Mouse (Mus musculus): Measurements from ENCODE around the gene Ttpal. TPM values are rescaled to one million over a fixed set of nuclear protein-coding genes. Genes with fewer than 3 reads are reported as not detected.

Gene Ttpal
- polyA plus RNA-seq, 1 experiment from 2014 or later = 40.3 TPM

- no peaks in the 10 kb centered on the region for H3K4me1 ChIP-seq (ENCODE audit: control insufficient read depth, insufficient read depth, low read length)
- H3K9me3 ChIP-seq (ENCODE audit: control insufficient read depth, low read length) = no peaks in the 10 kb centered on the region
- H3K27me3 ChIP-seq (ENCODE audit: control insufficient read depth, insufficient read depth, low read length) = no peaks in the 10 kb centered on the region
- no peak for ATAC-seq (ENCODE audit: low FRiP score, low TSS enrichment)
- H3K4me2 ChIP-seq (replicated peaks; ENCODE audit: low read depth, low read length) = no peak overlapping the region
- H3K4me3 ChIP-seq (ENCODE audit: low read length) = no peak overlapping the region
- no peak overlapping the region for H3K27ac ChIP-seq (ENCODE audit: low read depth, low read length)
- WGBS = 90% methylated on average over 4 of the region's 4 CpGs
- H3K36me3 ChIP-seq (ENCODE audit: control insufficient read depth, insufficient read depth, low read length) = peaks cover 76% of the 10 kb centered on the region
- no peak overlapping the region for H3K9ac ChIP-seq (ENCODE audit: low read depth, low read length)
These were observed 29.1 kb downstream of the Ttpal start for GRCm38 (mm10) chr2:163631223-163631622.

DNA sequence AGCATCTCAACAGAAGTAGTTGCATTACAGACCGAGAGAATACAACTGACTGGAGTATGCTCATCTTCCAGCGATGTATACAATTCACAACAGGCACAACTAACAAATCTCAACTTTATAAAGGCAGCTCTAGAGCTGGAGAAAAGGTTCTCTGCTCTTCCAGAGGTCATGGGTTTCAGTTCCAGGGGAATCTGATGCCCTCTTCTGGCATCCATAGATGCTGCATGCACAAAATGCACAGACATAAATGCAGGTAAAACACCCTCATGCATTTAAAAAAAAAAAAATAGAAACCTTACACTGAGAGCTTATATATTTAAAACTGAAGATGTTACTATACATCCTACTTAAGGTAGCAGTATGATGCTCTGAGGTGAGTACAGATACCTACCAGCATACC, 29.6 kb downstream of the Ttpal start:
- H3K36me3 ChIP-seq (ENCODE audit: control insufficient read depth, insufficient read depth, low read length) = peaks cover 73% of the 10 kb centered on the region
- no peak overlapping the region for H3K27ac ChIP-seq (ENCODE audit: low read depth, low read length)
- no peak overlapping the region for H3K4me3 ChIP-seq (ENCODE audit: low read length)
- ATAC-seq (ENCODE audit: low FRiP score, low TSS enrichment) = no peak
- WGBS = 95% methylated on average over 2 of the region's 2 CpGs
- H3K27me3 ChIP-seq (ENCODE audit: control insufficient read depth, insufficient read depth, low read length) = no peaks in the 10 kb centered on the region
- H3K9ac ChIP-seq (ENCODE audit: low read depth, low read length) = no peak overlapping the region
- H3K4me1 ChIP-seq (ENCODE audit: control insufficient read depth, insufficient read depth, low read length) = no peaks in the 10 kb centered on the region
- H3K4me2 ChIP-seq (replicated peaks; ENCODE audit: low read depth, low read length) = no peak overlapping the region
- no peaks in the 10 kb centered on the region for H3K9me3 ChIP-seq (ENCODE audit: control insufficient read depth, low read length)

- no peak overlapping the region for H3K4me2 ChIP-seq (replicated peaks; ENCODE audit: low read depth, low read length)
- H3K36me3 ChIP-seq (ENCODE audit: control insufficient read depth, insufficient read depth, low read length) = peaks cover 50% of the 10 kb centered on the region
- 85% methylated on average over 2 of the region's 2 CpGs for WGBS
- no peak for ATAC-seq (ENCODE audit: low FRiP score, low TSS enrichment)
- no peak overlapping the region for H3K27ac ChIP-seq (ENCODE audit: low read depth, low read length)
- no peaks in the 10 kb centered on the region for H3K27me3 ChIP-seq (ENCODE audit: control insufficient read depth, insufficient read depth, low read length)
- H3K4me3 ChIP-seq (ENCODE audit: low read length) = no peak overlapping the region
- H3K9me3 ChIP-seq (ENCODE audit: control insufficient read depth, low read length) = no peaks in the 10 kb centered on the region
- H3K4me1 ChIP-seq (ENCODE audit: control insufficient read depth, insufficient read depth, low read length) = no peaks in the 10 kb centered on the region
- no peak overlapping the region for H3K9ac ChIP-seq (ENCODE audit: low read depth, low read length)
These were observed 32.1 kb downstream of the Ttpal start for GRCm38 (mm10) chr2:163634211-163634610.

- no peak for ATAC-seq (ENCODE audit: low FRiP score, low TSS enrichment)
- 89% methylated on average over 2 of the region's 2 CpGs for WGBS
These were observed 33.9 kb downstream of the Ttpal start for GRCm38 (mm10) chr2:163636057-163636456.

GRCm38 (mm10) chr2:163637655-163638266, 35.6 kb downstream of the Ttpal start:
- Histone ChIP-seq H3K27ac (ENCODE audit: low read depth, low read length) (no peak overlapping the region), H3K4me1 (ENCODE audit: control insufficient read depth, insufficient read depth, low read length) (0 out of 2 replicates have a peak, but pooled peaks cover 4% of the 10 kb centered on the region), H3K27me3 (ENCODE audit: control insufficient read depth, insufficient read depth, low read length) (no peaks in the 10 kb centered on the region), H3K36me3 (ENCODE audit: control insufficient read depth, insufficient read depth, low read length) (peaks cover 21% of the 10 kb centered on the region; the same call in 1 of the 2 replicates), H3K9ac (ENCODE audit: low read depth, low read length) (no peak overlapping the region), H3K4me3 (ENCODE audit: low read length) (no peak overlapping the region), H3K9me3 (ENCODE audit: control insufficient read depth, low read length) (no peaks in the 10 kb centered on the region), H3K4me2 (replicated peaks; ENCODE audit: low read depth, low read length) (no peak overlapping the region)
- ATAC-seq (ENCODE audit: low FRiP score, low TSS enrichment) = no peak
- 41% methylated on average over 5 of the region's 5 CpGs for WGBS

More at GRCm38 (mm10) chr2:163636057-163636456, 33.9 kb downstream of the Ttpal start:
- no peak overlapping the region for H3K9ac ChIP-seq (ENCODE audit: low read depth, low read length)
- H3K27me3 ChIP-seq (ENCODE audit: control insufficient read depth, insufficient read depth, low read length) = no peaks in the 10 kb centered on the region
- no peaks in the 10 kb centered on the region for H3K9me3 ChIP-seq (ENCODE audit: control insufficient read depth, low read length)
- no peak overlapping the region for H3K4me2 ChIP-seq (replicated peaks; ENCODE audit: low read depth, low read length)
- no peak overlapping the region for H3K27ac ChIP-seq (ENCODE audit: low read depth, low read length)
- H3K36me3 ChIP-seq (ENCODE audit: control insufficient read depth, insufficient read depth, low read length) = peaks cover 36% of the 10 kb centered on the region
- no peak overlapping the region for H3K4me3 ChIP-seq (ENCODE audit: low read length)
- H3K4me1 ChIP-seq (ENCODE audit: control insufficient read depth, insufficient read depth, low read length) = no peaks in the 10 kb centered on the region

- H3K36me3 ChIP-seq (ENCODE audit: control insufficient read depth, insufficient read depth, low read length) = peaks cover 12% of the 10 kb centered on the region; the same call in 1 of the 2 replicates
- no peaks in the 10 kb centered on the region for H3K9me3 ChIP-seq (ENCODE audit: control insufficient read depth, low read length)
- H3K4me2 ChIP-seq (replicated peaks; ENCODE audit: low read depth, low read length) = no peak overlapping the region
- ATAC-seq (ENCODE audit: low FRiP score, low TSS enrichment) = no peak
- H3K27ac ChIP-seq (ENCODE audit: low read depth, low read length) = no peak overlapping the region
- H3K9ac ChIP-seq (ENCODE audit: low read depth, low read length) = no peak overlapping the region
- no peaks in the 10 kb centered on the region for H3K27me3 ChIP-seq (ENCODE audit: control insufficient read depth, insufficient read depth, low read length)
- 0 out of 2 replicates have a peak, but pooled peaks cover 10% of the 10 kb centered on the region for H3K4me1 ChIP-seq (ENCODE audit: control insufficient read depth, insufficient read depth, low read length)
- no peak overlapping the region for H3K4me3 ChIP-seq (ENCODE audit: low read length)
- WGBS = 89% methylated on average over 3 of the region's 3 CpGs
These were observed 38.4 kb downstream of the Ttpal start for GRCm38 (mm10) chr2:163640493-163640892.

DNA sequence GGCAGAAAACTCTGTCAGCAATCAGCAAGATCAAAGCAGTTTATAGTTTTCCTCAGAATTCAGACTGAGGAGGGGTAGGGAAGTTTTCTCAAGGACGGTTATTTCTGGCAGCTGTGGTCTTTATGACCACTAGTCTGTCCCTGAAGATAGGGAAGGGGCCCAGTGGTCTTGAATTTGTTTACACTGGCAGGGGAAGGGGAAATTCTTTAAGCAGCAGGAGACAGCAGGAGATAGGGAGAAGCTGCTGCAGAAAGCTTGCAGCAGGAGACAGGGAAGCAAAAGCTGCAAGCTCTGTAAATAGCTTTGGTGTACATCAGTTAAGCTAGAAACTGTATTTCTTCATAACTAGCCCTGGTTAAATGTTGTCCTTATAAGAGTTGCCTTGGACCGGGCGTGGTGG, 39.6 kb downstream of the Ttpal start:
- Histone ChIP-seq H3K9me3 (ENCODE audit: control insufficient read depth, low read length) (no peaks in the 10 kb centered on the region), H3K27ac (ENCODE audit: low read depth, low read length) (no peak overlapping the region; the same call in 1 of the 2 replicates), H3K4me3 (ENCODE audit: low read length) (no peak overlapping the region), H3K4me2 (replicated peaks; ENCODE audit: low read depth, low read length) (no peak overlapping the region), H3K36me3 (ENCODE audit: control insufficient read depth, insufficient read depth, low read length) (peaks cover 4% of the 10 kb centered on the region; the same call in 1 of the 2 replicates), H3K27me3 (ENCODE audit: control insufficient read depth, insufficient read depth, low read length) (no peaks in the 10 kb centered on the region), H3K4me1 (ENCODE audit: control insufficient read depth, insufficient read depth, low read length) (0 out of 2 replicates have a peak, but pooled peaks cover 10% of the 10 kb centered on the region), H3K9ac (ENCODE audit: low read depth, low read length) (peak overlapping the region; percentile 18; the same call in 1 of the 2 replicates)
- WGBS = 45% methylated on average over 3 of the region's 3 CpGs
- no peak for ATAC-seq (ENCODE audit: low FRiP score, low TSS enrichment)

DNA sequence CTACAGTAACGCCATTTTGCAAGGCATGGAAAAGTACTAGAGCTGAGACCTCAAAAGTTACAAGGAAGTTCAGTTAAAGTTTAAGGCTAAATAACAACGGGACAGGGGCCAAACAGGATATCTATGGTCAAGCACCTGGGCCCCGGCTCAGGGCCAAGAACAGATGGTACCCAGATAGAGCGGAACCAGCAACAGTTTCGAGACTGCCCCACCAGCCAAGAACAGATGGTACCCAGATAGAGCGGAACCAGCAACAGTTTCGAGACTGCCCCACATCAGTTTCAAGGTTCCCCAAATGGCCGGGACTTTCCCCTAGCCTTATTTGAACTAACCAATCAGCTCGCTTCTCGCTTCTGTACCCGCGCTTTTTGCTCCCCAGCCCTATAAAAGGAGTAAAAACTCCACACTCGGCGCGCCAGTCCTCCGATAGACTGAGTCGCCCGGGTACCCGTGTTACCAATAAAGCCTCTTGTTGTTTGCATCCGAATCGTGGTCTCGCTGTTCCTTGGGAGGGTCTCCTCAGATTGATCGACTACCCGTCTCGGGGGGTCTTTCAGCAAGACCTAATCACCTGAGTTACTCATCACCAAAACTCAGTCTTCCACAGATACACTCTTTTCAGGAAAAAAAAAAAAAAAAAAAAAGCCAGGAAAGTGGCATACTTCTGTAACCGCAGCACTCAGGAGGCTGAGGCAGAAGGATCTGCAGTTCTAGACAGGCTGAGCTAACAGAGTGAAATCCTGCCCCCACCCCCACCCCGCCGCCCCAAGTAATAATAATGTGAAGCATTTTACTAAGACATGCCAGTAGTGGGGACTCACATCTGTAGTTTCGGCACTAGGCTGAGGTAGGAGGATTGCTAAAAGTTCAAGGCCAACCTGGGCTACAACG, 40.8 kb downstream of the Ttpal start:
- Histone ChIP-seq H3K4me2 (replicated peaks; ENCODE audit: low read depth, low read length) (peak overlapping the region; percentile 62), H3K9me3 (ENCODE audit: control insufficient read depth, low read length) (no peaks in the 10 kb centered on the region), H3K27ac (ENCODE audit: low read depth, low read length) (peak overlapping the region; percentile 52; the same call in 1 of the 2 replicates), H3K4me3 (ENCODE audit: low read length) (peak overlapping the region; percentile 87; the same call in 1 of the 2 replicates), H3K9ac (ENCODE audit: low read depth, low read length) (peak overlapping the region; percentile 92; the same call in 1 of the 2 replicates), H3K4me1 (ENCODE audit: control insufficient read depth, insufficient read depth, low read length) (0 out of 2 replicates have a peak, but pooled peaks cover 10% of the 10 kb centered on the region), H3K36me3 (ENCODE audit: control insufficient read depth, insufficient read depth, low read length) (peaks cover 3% of the 10 kb centered on the region; the same call in 1 of the 2 replicates), H3K27me3 (ENCODE audit: control insufficient read depth, insufficient read depth, low read length) (no peaks in the 10 kb centered on the region)
- WGBS = 89% methylated on average over 30 of the region's 30 CpGs
- ATAC-seq (ENCODE audit: low FRiP score, low TSS enrichment) = no peak
